Mouse (Mus musculus) thymus, adult 2 months (tissue): ENCODE measurements around the gene Vipr2.

Source experiments
- CTCF ChIP-seq: fragments of 200-500 bp; IDR thresholded peaks from 2 replicates; pipeline ENCODE4 v1.5.1; 2012; ENCODE audit warnings: mild to moderate bottlenecking, control low read depth, low read length, moderate library complexity, borderline replicate concordance; ENCODE audit not compliant: control insufficient read depth, poor library complexity, insufficient read depth; ENCODE audit errors: extremely low read depth
- POLR2A ChIP-seq: fragments of 200-500 bp; IDR thresholded peaks from 2 replicates; pipeline ENCODE4 v1.6.1; 2012; ENCODE audit warnings: mild to moderate bottlenecking, low read length, control low read depth, moderate library complexity; ENCODE audit not compliant: control insufficient read depth, poor library complexity, insufficient read depth; ENCODE audit errors: extremely low read depth

GRCm38 (mm10) chr12:116132909-116133308 lies 55.4 kb downstream of the Vipr2 start:
- TF ChIP-seq CTCF: no peak
- no peak for TF ChIP-seq POLR2A
